Mouse (Mus musculus) megakaryocyte, embryonic 14.5 days (primary cell): ENCODE measurements around the gene Senp5.
A peak's percentile ranks its signal among the peaks of the same experiment; 100 is the strongest.

Experiments used
- FLI1 ChIP-seq: IDR thresholded peaks from 2 replicates; pipeline ENCODE4 v1.6.1; 2012; ENCODE audit warnings: low read length, inconsistent platforms, mixed read lengths
- GATA1 ChIP-seq: IDR thresholded peaks from 3 replicates; pipeline ENCODE4 v1.6.1; 2012; ENCODE audit warnings: mixed read lengths, low read length, inconsistent platforms, borderline replicate concordance

DNA sequence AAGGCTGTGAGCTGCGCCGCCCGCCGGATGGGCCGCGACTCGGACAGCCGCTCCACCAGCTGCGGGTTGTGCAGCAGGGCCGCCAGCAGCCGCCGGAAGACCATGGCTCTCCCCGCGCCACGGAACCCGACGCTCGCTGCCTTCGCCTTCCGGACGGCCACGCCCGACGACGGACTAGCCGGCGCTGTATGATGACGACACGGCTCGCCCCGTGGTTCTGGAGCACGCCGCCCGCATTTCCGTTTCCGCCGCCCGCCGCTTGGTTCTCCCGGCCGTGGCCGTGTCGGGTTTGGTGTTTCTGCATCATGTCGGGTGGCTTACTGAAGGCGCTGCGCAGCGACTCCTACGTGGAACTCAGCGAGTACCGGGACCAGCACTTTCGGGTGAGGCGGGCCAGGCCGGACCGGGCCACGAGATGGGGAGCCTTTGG is 54.7 kb downstream of the Senp5 start, which contains the start of the genes 0610012G03Rik and Ncbp2:
- TF ChIP-seq GATA1 (no peak), FLI1 (peak; percentile 50; the same call in 1 of the 2 replicates)
